Mouse (Mus musculus): ENCODE data around the gene Ms4a15.

The Ms4a15 gene

DNA sequence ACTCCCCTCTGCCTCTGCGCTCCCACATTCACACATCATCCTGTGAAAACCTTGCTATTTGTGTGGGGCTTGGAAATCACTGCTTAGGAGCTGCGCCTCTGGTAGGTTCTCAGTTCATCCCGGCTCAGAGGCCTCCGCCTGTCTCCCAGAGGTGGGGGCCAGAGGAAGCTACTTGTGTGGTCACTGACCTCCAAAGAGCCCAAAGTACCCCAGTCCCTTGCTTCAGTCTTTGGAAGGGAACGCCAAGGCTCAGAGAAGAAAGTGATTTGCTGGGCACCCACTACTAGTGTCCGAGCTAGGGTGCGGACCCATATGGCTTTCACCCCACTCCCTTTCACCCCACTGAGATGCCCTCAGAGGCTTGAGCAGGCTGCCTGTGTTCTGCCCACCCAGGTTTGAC is at the start of gene Ms4a15:
Ms4a15 (minus strand) TSS at position 101 of the 400 bp plus-strand sequence.
- no peak for DNase-seq

DNA sequence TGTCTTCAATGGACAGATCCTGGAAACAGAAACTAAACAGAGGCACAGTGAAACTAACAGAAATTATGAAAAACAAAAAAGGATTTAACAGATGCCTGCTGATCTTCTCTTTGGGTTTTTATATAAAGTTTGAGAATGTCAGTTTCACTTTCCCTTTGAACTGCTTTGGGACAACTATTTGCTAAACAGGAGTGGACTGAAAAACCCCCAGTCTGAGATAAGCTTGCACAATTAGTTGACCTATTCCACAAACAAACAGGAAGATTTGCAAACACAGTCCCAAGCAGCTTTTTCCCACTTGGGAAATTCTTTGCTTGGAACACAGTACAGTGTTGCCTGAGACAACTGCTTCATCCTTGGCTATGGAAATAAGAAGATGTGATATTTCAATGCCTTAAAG is 44.5 kb upstream of the Ms4a15 start:
- DNase-seq: no peak

DNA sequence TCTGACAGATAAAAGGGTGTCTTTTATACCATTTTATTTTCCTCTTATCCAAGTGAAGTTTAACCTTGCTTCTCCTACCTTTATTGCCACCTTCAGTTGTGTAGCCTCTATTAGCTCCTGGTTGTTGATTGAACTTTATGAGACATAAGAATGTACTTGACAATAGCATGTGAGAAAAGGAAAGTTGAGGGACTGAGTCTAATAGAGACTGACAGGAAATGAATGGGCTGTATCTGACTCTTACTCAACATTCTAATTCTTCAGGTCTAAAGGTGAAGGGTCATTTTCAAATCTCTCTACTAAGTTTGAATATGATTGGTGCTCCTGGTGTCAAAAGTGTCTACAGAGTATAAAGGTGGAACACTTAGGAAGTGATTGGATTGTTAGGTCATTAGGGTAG is 29.3 kb upstream of the Ms4a15 start:
- DNase-seq: no peak

DNA sequence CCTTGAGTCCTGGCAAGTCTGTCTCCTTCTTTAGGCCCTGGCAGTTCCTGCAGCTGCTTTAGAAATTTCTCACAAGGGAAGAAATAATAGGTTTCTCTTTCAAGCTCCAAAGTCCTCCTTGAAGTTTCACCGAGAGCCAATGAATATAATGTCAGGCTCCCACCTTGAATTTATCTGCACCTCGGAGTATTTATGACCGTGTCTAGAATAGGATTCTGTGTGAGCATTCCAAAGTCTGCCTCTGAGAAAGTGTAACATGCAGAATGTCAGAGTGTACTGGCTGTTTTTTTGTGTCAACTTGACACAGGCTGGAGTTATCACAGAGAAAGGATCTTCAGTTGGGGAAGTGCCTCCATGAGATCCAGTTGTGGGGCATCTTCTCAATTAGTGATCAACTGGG is 24.8 kb upstream of the Ms4a15 start, which contains the start of gene Ms4a18:
Ms4a18 (minus strand) TSS at position 141 of the 400 bp plus-strand sequence.
- no peak for DNase-seq

DNA sequence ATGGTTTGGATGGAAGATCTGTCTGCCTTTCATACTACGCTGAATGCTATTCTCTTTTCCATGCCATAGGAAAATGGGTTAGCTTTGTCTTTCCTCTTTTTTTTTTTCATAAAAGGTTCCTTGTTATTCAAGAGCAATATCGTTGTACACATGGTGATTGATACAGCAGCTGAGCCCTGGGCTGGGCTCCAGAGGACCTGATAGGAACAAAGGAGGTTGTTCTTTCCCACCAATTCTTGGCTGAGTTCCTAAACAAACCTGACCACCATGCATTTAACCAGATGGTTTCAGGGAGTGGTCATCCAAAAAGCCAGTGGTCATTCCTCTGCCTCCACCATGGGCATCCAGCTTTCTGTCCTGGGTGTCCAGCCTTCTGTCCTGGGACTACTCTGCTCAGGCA is 24.2 kb upstream of the Ms4a15 start:
- DNase-seq: no peak

DNA sequence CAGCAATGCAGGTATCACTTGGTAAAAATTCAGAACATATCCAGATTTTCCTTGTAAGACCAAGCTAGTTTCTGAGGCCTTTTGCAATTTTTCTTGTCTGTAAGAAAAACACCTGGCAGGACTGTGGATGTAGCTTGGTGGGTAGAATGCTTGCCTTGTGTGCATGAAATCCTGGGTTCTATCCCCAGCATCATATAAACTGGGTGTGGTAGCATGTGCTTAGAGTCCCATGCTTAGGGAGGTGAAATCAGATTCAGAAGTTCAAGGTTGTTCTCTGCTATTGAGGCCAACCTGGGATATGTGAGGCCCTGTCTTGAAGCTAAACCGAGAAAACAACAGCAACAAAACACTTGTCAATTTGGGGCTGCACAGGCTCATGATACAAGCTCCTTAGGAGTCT is 22.9 kb upstream of the Ms4a15 start:
- DNase-seq: no peak

DNA sequence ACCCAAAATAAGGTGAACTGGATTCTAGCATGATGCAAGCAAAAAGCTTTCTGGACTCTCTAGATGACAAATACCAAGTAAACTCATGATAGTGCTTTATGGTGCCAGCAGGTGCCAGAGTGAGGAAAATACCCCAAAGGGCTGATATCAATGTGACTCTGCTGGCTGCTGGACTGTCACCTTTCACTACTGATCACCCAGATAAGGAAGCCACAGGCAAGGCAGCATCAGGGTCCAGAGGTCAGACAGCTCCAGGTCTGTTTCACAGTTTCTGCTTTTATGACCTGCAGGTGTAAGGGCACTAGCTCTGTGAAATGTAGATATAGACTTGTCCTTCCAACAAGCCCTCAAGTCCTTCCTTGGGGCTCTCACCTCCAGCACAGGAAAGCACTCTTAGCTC is 22.4 kb upstream of the Ms4a15 start:
- no peak for DNase-seq

DNA sequence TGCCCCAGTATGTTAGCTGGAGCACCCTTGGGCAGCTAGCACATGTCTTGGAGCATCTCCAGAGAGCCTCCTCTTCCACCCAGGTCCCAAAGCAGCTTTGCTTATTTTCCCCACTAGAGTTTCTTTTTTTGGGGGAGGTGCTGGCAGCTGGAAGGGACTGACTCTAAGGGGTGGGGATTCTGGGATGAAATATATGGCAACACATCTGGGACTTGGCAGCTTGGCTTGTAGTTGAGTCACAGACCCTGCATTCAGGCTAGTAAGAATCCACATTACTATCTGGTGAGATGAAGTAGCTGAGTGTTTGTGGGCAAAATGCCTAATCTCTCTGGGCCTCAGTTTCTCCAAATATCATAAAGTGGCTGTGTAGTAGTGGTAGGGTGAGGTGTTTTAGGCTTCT is 1.1 kb downstream of the Ms4a15 start:
- no peak for DNase-seq

DNA sequence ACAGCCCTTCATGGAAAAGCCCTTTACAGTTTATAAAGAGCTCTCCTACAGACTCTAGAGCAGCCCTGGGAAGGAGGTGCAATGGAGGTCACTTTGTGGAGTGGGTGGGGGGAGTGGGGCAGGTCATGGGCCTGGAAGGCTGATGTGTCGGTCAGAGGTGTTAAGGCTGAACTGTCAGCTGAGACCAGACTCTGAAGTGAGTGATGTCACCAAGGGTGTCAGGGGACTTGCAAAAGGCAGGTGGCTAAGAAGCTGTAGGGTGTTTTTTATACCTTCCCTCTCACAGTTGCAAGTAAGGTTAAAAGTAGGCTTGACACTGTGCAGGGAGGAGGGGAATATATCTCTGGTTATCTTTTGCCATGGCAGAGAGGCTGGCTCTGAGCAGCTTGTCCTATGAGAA is 2.3 kb downstream of the Ms4a15 start:
- no peak for DNase-seq

DNA sequence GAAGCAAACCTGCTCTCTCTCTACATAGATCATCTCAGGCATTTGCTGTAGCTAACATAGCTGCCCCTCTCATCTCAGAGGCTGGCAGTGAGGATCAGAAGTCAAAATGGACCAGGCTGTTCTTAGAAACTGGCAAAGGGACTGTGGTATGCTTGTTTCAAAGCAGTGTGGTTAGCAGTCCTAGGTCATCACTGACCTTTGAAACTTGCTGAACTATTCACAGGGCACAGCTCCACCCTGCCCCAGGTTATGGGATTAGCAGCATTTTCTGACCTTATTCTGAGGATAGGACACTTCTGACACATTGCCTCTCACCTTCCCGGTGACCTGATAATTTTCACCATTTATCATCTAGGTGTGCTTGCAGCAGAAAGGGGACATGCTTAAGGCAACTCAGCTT is 4.5 kb downstream of the Ms4a15 start:
- peak in 1 of 2 experiments; percentile 21 for DNase-seq

DNA sequence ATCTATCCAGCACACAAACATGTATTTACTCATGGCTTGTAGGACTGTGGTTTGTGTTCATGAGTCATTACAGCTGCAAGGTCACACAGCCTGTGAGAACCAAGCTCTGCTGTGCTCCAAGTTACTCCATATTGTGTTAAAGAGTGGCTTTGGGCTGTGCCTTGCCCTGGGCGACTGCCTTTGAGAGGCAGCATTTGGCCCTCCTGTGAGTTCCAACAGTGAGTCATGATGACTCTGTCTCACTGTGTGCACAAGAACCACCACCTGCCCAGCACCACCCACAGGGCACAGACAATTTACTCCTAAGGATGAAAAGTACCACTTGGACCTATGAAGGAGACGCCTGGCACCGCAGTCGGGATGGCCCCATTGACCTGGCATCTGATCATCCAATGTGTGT is 7.2 kb downstream of the Ms4a15 start:
- DNase-seq: no peak

DNA sequence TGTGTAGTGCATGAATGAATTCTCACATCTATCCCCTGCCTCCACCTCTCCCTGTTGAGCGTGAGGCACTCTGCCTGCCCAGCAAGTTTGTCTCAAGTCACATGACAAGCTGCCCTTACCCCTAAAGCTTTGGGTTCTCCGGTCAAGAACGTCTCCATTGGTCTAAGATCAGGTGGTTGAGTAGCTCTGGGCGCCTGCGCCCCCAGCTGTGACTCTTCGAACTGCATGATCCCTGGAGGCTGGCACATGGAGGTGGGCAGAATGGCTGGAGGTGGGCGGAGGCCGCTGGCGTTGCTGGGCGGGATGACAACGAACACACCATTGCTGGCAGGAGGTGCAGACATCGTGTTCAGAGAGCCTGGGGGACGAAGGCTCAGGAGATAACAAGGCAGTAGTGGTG is 8.5 kb downstream of the Ms4a15 start:
- no peak for DNase-seq

DNA sequence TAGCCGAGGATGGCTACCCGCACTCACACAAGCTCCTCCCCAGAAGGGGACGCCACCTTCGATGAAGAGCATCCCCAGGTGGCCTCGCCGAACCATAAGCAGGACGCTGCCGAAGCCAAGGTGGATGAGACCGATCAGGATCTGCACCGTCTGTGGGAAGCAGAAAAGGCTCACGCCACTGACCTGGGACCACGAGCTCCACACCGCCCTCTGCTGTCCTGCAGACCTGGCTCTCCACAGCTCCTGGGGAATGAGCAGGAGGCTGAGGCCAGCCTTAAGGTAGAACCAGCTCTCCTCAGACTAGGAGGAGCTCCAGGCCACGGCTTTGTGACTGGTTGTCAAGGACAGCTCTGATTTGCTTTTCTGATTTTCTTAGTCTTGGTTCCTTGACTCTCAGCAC is 9.9 kb downstream of the Ms4a15 start:
- peak in 1 of 2 experiments; percentile 46 for DNase-seq

DNA sequence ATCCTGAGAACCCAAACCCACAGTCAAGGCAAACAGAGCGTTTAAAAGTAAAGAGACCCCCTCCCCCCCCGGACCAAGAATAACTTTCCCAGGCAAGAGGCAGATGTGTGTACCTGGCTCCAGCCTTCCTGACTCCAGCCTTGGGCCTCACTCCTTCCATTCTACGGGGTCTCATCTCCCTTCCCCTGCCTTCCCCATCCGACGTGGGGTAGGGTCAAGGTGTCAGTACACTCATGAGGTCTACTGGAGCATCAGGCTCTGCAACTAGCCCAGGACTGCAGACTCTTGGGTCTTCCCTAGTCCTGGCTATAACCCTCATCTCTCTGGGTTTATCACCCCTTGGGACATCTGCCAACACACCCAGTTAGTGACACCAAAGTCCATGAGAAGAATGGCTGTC is 12.8 kb downstream of the Ms4a15 start:
- no peak for DNase-seq

DNA sequence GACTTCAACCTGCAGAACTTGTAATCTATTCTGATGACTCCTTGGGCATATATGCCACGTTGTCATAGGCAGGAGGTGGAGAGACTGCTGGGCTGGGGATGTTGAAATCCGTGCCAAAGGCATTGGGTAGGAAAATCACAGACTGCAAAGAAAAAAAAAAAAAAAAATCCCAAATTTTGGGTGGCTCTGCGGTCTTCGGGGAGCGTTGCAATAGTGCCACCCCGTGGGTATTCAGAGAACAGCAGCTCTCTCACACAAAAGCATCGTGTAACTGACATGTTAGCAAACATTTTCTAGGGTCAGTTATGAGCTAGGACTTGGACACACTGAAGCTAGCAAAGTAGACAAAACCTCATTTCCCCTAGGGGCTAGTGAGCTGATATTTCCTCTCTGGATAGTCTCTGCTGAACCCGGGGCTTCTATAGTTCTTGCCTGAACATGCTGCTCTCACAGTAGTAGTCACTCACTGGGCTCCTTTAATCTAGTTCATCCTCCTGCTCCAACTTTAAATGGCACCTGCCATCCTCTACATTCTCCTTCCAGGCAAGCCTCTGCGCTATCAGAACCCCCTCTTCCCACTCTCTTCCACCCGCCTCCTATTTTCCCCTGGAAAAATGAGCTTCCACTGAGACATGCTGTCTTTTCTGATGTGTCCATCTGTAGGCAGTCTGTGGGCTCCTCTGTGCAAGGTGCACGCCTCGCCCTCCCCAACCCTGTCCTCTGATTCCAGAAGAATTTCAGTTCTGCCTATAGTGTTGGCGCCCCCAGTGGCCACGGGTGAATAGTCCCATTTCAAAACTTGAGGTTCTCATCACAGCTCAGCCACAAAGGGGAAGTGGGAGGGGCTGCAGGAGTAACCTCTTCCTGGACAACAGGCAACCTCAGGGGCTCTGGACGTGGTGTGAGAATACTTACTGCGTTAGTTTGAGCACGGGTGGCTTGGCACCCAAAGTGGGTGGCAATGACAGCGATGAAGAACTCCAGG is 13.6 kb downstream of the Ms4a15 start:
- DNase-seq: peak; percentile 41 to 75

DNA sequence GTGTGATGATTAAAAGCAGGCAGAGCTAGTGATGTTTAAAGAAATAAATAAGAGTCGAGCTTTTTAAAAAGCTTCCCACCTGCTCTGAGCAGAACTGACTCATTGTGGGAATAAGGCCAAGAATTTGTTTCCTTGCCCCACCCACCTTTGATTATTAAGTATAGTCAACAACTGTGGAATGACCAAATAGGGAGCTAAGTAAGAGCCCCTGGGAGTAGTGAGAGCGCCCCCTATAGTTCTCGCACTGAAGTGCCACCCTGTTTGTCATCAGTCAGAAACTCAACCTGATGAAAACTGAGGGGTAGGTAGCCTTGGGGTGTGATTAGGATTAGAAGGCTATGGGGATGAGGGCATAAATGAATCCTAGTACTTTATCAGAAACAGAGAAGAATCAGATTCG is 16.7 kb downstream of the Ms4a15 start:
- no peak for DNase-seq

DNA sequence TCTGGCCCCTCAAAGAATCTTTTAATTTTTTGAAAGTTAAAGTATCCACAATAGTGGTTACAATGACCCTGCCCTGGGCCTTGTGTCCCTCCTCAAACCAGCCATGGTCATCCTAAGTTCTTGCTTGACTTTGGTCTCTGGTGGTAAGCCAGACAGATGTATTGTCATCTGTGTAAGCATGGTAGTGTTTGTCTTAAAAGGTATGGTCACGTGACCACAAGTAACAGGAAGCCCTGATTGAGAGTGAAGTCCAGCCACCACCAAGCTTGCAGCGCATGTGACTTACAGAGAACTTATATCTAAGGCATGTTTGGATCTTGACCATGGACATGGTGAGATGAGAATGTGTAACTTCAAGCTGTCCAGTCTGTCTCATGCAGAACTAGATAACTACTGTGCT is 17.9 kb downstream of the Ms4a15 start:
- DNase-seq: no peak

DNA sequence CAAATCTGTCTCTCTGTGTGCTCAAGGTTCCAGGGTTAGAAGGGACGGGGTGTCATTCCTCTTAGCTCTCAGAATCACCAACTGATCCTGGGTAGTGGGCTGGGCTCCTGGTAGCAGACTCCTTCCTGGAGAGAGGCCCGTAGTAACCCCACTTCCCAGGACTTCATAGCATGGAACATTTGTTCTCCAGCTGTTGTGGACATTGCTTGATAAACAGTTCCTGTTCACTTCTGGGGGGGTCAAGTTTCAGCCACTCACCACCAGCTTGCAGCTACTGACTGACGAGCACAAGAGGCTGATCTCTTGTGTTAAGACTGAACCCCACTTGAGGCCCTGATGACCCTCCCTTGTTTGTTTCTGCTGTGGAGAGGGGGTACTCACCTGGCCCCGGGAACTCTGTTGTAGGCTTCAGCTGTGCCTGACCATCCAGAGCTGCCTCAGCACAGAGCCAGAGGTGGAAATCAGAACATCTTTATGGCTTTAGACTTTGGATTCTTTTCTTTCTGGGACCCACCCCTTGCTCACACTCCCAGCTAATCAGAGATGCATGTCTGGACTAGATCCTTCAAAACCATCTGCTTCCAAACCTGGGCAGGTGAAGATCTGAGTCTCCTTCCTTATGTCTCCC is 18.7 kb downstream of the Ms4a15 start, which contains the start of gene Ms4a10:
Ms4a10 (minus strand) TSS at position 433 of the 628 bp plus-strand sequence.
- no peak for DNase-seq

DNA sequence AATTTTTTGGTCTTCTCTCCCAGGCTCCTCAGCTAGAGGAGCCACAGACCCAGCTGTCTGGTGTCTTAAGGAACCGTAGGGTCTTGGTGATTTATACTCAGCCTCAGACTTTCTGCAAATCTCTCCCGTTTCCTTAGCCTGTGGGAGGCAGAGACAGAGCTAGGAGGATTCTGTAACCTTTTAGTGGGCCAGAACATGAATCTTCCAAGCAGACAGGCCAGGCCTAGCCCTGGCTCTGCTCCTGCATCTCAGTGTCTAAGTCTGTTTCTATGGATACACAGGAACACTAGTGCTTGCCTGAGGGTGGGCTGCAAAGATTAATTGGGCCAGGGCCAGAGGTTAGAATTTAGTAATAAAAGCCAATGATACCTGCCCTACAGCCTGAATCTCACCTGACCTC is 19.9 kb downstream of the Ms4a15 start:
- DNase-seq: no peak

DNA sequence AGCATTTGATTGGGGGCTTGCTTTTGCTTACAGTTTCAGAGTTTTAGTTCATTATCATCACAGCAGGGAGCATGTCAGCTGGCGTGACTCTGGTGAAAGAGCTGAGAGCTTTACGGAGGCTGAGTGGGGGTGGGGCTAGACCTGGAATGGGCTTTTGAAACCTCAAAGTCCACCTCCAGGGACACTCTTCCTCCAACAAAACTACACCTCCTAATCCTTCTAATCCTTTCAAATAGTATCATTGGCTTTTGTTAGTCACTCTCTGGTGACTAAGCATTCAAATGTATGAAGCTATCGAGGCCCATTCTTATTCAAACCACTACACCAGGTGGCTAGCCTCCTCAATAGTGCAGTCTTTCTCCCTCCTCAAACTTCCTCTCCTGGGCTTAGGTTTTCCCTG is 20.4 kb downstream of the Ms4a15 start:
- no peak for DNase-seq

DNA sequence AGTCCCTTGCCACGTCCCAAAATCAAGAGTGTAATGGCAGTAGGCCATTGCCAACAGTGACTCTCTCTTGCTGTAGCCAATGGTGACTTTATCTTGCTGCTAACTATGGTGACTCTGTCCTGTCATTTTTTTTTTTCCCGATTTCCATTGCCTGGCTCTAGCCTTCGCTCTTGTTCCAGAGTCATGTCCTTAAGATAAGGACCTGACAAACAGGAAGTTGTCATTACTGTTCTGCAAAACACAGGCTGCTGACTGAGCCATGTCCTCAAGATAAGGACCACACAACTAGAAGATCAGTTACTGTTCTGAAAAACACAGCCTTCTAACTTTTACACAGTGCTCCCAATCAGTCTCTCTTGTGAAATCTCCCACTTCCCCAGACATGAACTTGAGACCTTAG is 22.6 kb downstream of the Ms4a15 start:
- no peak for DNase-seq

DNA sequence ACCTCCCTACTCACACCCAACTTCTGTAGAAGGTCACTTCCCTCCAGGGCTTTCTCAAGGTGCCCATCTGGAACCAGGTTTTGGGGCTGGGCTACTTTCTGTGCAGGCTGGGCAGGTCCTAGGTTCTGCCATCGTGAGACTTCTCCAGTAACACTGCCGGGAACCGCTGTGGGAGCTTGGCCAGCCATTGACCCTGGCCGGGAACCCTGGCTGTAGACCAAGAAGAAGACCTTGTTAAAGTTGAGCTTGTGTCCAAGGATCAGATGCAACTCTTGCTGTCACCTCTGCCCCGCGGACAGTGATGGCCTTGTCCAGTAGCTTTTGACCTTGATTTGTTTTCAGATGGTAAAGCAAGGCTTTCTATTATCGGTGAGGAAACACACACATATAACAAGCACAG is 24.5 kb downstream of the Ms4a15 start:
- DNase-seq: no peak

DNA sequence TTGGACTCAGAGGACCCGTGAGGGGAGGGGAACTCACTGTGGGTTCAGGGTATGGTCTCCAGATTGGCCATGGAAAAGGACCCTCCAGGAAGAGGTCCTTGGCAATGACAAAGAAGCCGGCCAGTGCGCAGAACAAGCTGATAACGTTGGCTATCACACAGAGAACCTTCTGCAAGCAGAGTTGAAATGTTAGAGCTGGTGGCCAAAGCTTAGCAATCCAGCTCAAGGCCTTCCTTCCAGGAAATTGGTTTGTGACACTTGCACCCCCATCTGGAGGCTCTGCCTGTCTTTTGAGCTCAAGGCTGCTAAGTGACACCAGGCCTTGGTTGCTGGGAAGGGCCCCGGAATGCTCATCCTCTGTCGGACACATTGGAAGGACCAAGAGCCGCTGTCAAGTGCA is 27.3 kb downstream of the Ms4a15 start:
- no peak for DNase-seq

DNA sequence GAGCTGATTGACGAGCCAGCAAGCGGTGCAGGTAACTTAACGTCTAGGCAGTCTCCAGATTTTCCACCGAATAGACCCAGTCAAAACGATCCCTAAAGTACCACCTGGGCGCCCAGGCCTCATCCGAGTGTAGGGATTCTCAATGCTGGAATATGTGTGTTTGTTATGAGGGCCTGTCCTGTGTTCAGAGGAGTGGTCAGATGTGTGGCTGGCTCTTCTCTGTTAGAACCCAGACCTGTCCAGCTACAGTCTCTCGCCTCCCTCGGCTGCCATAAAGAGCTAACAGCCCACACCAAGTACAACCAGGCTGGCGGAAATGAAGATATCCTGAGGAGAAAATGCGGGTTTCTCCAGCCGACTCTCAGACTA is 33.1 kb downstream of the Ms4a15 start:
- DNase-seq: no peak

Measured in kidney, adult 8-10 months (tissue).